In the genomic region with DNA sequence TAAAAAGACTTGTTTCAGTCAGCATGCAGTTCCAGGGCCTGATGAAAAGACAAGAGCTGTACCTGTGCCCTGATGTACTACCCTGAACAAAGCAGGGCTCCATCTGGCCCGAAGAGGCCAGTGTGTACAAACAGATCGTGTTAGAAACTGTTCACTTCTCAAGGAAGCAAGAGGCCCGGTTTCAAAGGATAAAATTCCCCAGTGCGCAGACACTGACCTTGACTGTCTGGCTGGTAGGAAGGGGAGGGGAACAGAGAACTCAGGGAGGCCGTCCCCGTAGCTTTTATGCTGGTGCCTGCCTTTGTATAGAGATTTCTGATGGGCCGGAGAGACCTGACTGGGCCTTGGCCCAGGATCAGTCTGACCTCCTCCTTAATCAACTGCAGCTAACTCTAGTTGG, we compare ENCODE assay signal across 9 mouse cellular contexts.
DNase-seq lines count a peak whose midpoint lies in the region; ATAC-seq and TF ChIP-seq lines count a peak whose summit lies in the region.
"Had no signal": no experiment of that assay in that cellular context is flagged by ENCODE, and none has a peak within 500 bp of the region (broad histone marks: within the 10 kb centered on the region; RNA-seq: fewer than 3 reads in every experiment).

No protein-coding gene starts in this region.

- peaks cover 75% of the 10 kb centered on the region for H3K4me1 ChIP-seq in heart, postnatal 0 days (ENCODE audit: control insufficient read depth, insufficient read depth)
- peaks cover 55% of the 10 kb centered on the region for H3K4me1 ChIP-seq in intestine, embryonic 14.5 days (replicated peaks; ENCODE audit: control insufficient read depth, insufficient read depth, low read length)
- H3K4me1 ChIP-seq in stomach, embryonic 15.5 days: peaks cover 56% of the 10 kb centered on the region
- peaks cover 5% of the 10 kb centered on the region; the same call in 1 of the 2 replicates for H3K4me1 ChIP-seq in lung, adult 2 months (ENCODE audit: control insufficient read depth, insufficient read depth, low read length)

- ATAC-seq in heart, postnatal 0 days (ENCODE audit: insufficient read depth, low read depth): no peak
- ATAC-seq in intestine, embryonic 14.5 days (replicated peaks; ENCODE audit: low FRiP score, low TSS enrichment, low read depth): no peak
- ATAC-seq in stomach, embryonic 15.5 days (ENCODE audit: insufficient read depth, low FRiP score, low read depth): no peak
- ATAC-seq: lung, postnatal 0 days had no signal

- no peak overlapping the region for H3K4me3 ChIP-seq in heart, postnatal 0 days (ENCODE audit: low read depth, low read length)
- H3K4me3 ChIP-seq in intestine, embryonic 14.5 days (ENCODE audit: low read depth, low read length): no peak overlapping the region
- no peak overlapping the region for H3K4me3 ChIP-seq in stomach, embryonic 15.5 days (replicated peaks)
- H3K4me3 ChIP-seq in lung, adult 2 months (replicated peaks; ENCODE audit: extremely low read depth, low read depth, low read length): no peak overlapping the region

- 0 out of 2 replicates have a peak overlapping the region, but pooled peaks have one; percentile 3 for H3K27ac ChIP-seq in heart, postnatal 0 days (ENCODE audit: low read depth)
- peak overlapping the region; percentile 57 for H3K27ac ChIP-seq in intestine, embryonic 14.5 days (ENCODE audit: low read depth)
- peak overlapping the region; percentile 29 for H3K27ac ChIP-seq in stomach, embryonic 15.5 days

- no peaks in the 10 kb centered on the region for H3K9me3 ChIP-seq in heart, postnatal 0 days (replicated peaks; ENCODE audit: control insufficient read depth, low read length)
- H3K9me3 ChIP-seq in intestine, embryonic 14.5 days (ENCODE audit: control insufficient read depth, low read length): no peaks in the 10 kb centered on the region
- no peaks in the 10 kb centered on the region for H3K9me3 ChIP-seq in stomach, embryonic 15.5 days

- intact Hi-C loops in heart, postnatal 25 days (cut with DNase I): no loop called here

- H3K4me2 ChIP-seq in heart, postnatal 0 days (ENCODE audit: low read depth, low read length): no peak overlapping the region
- H3K4me2 ChIP-seq in intestine, embryonic 14.5 days (ENCODE audit: low read length): no peak overlapping the region
- H3K4me2 ChIP-seq in stomach, embryonic 15.5 days: no peak overlapping the region

- H3K27me3 ChIP-seq in heart, postnatal 0 days (ENCODE audit: control insufficient read depth, insufficient read depth, low read length): no peaks in the 10 kb centered on the region
- H3K27me3 ChIP-seq in intestine, embryonic 14.5 days (replicated peaks; ENCODE audit: control insufficient read depth, insufficient read depth, low read length): no peaks in the 10 kb centered on the region
- no peaks in the 10 kb centered on the region for H3K27me3 ChIP-seq in stomach, embryonic 15.5 days (replicated peaks)

- no peak overlapping the region for H3K9ac ChIP-seq in heart, postnatal 0 days (replicated peaks; ENCODE audit: low read depth, low read length)
- H3K9ac ChIP-seq in intestine, embryonic 14.5 days (ENCODE audit: low read length): no peak overlapping the region
- no peak overlapping the region for H3K9ac ChIP-seq in stomach, embryonic 15.5 days

- no peak for DNase-seq in heart, postnatal 0 days (ENCODE audit: low spot score)
- no peak for DNase-seq in heart, postnatal 25 days (ENCODE audit: low spot score)
- DNase-seq in adrenal gland, postnatal 36 days: peak; percentile 61
- DNase-seq in intestine, embryonic 14.5 days (ENCODE audit: low spot score): no peak
- DNase-seq in lung, adult 2 months: no peak
- no peak for DNase-seq in cerebellum, adult 9-10 months
- DNase-seq in T-cell, adult 2 months (ENCODE audit: low spot score): no peak

- TF ChIP-seq EP300 in heart, postnatal 0 days (IDR thresholded peaks at IDR 0.05; ENCODE audit: low read depth): no peak

- no peaks in the 10 kb centered on the region for H3K36me3 ChIP-seq in heart, postnatal 0 days (replicated peaks; ENCODE audit: control insufficient read depth, insufficient read depth, low read length)
- no peaks in the 10 kb centered on the region for H3K36me3 ChIP-seq in intestine, embryonic 14.5 days (ENCODE audit: control insufficient read depth, insufficient read depth, low read length)
- no peaks in the 10 kb centered on the region for H3K36me3 ChIP-seq in stomach, embryonic 15.5 days

- WGBS in heart, postnatal 0 days: 21% methylated on average over 7 of the region's 7 CpGs
- WGBS in intestine, embryonic 14.5 days: 28% methylated on average over 7 of the region's 7 CpGs
- WGBS in stomach, embryonic 15.5 days: 37% methylated on average over 7 of the region's 7 CpGs
- WGBS in lung, adult 2 months: 51% methylated on average over 7 of the region's 7 CpGs

- TF ChIP-seq POLR2A in lung, adult 2 months (IDR thresholded peaks at IDR 0.05; ENCODE audit: borderline replicate concordance, extremely low read depth, low read depth, low read length): no peak

- TF ChIP-seq CTCF in heart, postnatal 0 days (IDR thresholded peaks at IDR 0.05; ENCODE audit: low read depth): peak; percentile 27
- no peak for TF ChIP-seq CTCF in lung, adult 2 months (IDR thresholded peaks at IDR 0.05; ENCODE audit: insufficient read depth, low read length)

Comparison
In these comparisons a context has a peak if more than half of its experiments do, and no peak if none do; other contexts are left out.
1. DNase-seq: peak in adrenal gland, postnatal 36 days (2 of 2); none in heart, postnatal 0 days (single experiment), heart, postnatal 25 days (single experiment), intestine, embryonic 14.5 days (single experiment), lung, adult 2 months (single experiment), cerebellum, adult 9-10 months (single experiment) and T-cell, adult 2 months (single experiment).
2. H3K27ac ChIP-seq: peak in every context shown above with its lines; median percentile 57 in intestine, embryonic 14.5 days; 29 in stomach, embryonic 15.5 days; 3 in heart, postnatal 0 days.